Mouse (Mus musculus): ENCODE results near the gene Ift57. TPM values are rescaled to one million over a fixed set of nuclear protein-coding genes. Genes with fewer than 3 reads are reported as not detected.

The Ift57 gene
- polyA plus RNA-seq, 1 experiment from 2014 or later = 34.1 TPM

DNA sequence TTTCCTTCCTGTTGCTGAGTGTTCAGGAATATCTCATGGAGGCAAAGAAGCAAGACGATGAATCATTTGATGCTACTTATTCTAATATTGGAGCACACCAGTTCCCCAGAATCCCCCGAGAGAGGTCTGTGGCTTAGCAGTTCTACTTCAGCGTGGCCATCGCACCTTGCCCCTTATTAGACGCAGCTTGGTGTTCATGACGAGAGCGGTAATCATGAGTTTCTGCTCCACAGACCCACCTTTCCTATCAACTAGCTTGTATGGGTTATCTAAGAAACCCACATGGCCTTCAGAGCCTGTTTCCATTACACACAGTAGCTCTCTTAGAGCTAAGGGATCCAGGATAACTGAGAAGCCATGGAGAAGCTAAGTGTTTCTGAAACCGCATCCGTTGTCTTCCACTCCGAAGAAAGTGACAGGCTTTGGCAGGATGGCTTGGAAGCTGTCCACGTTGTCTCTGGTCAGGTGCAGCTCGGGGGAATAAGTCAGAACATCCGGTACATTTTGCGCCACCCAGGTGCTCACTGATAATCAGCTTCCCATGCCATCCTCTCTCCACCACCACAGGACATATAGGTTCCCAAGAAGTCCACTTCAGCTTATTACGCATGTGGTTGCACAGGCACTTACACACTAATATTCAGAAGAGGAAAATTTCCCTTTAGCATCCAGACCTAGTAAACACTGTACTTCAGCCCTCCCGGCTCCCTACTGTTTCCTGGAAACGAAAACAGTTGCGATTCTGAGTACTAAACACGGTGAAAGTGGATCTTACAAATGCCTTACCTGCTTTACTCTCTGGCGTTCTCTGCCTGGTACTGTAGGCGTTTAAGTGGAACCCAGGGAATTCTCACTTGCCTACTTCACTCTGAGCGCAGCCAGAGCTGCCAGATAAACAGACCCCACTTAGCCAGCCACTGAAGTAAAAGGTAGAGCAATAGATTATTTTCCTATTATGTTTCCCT lies 76.3 kb downstream of the Ift57 start:
- no peak for ATAC-seq (ENCODE audit: low FRiP score)

GRCm38 (mm10) chr16:49776981-49777380 lies 77.9 kb downstream of the Ift57 start:
- DNase-seq (ENCODE audit: low spot score, missing footprints) (no peak), ATAC-seq (ENCODE audit: low FRiP score) (no peak)
- Histone ChIP-seq H3K4me2 (no peak overlapping the region), H3K4me3 (ENCODE audit: low read depth, low read length) (no peak overlapping the region), H3K9me3 (ENCODE audit: control insufficient read depth, low read length) (no peaks in the 10 kb centered on the region), H3K27me3 (ENCODE audit: control insufficient read depth, insufficient read depth, low read length) (no peaks in the 10 kb centered on the region), H3K4me1 (ENCODE audit: control insufficient read depth, insufficient read depth, low read length) (no peaks in the 10 kb centered on the region), H3K9ac (ENCODE audit: low read length) (no peak overlapping the region), H3K27ac (ENCODE audit: low read depth, low read length) (no peak overlapping the region), H3K36me3 (ENCODE audit: control insufficient read depth, insufficient read depth, low read length) (no peaks in the 10 kb centered on the region)
- 83% methylated on average over 7 of the region's 7 CpGs for WGBS

More for the DNA sequence above, 76.3 kb downstream of the Ift57 start:
- no peaks in the 10 kb centered on the region for H3K4me1 ChIP-seq (ENCODE audit: control insufficient read depth, insufficient read depth, low read length)
- H3K27ac ChIP-seq (ENCODE audit: low read depth, low read length) = no peak overlapping the region
- no peak overlapping the region for H3K4me3 ChIP-seq (ENCODE audit: low read depth, low read length)
- H3K9me3 ChIP-seq (ENCODE audit: control insufficient read depth, low read length) = no peaks in the 10 kb centered on the region
- no peaks in the 10 kb centered on the region for H3K27me3 ChIP-seq (ENCODE audit: control insufficient read depth, insufficient read depth, low read length)
- H3K9ac ChIP-seq (ENCODE audit: low read length) = no peak overlapping the region
- H3K4me2 ChIP-seq = no peak overlapping the region
- WGBS = 89% methylated on average over 22 of the region's 22 CpGs
- H3K36me3 ChIP-seq (ENCODE audit: control insufficient read depth, insufficient read depth, low read length) = no peaks in the 10 kb centered on the region
- DNase-seq (ENCODE audit: low spot score, missing footprints) = no peak

DNA sequence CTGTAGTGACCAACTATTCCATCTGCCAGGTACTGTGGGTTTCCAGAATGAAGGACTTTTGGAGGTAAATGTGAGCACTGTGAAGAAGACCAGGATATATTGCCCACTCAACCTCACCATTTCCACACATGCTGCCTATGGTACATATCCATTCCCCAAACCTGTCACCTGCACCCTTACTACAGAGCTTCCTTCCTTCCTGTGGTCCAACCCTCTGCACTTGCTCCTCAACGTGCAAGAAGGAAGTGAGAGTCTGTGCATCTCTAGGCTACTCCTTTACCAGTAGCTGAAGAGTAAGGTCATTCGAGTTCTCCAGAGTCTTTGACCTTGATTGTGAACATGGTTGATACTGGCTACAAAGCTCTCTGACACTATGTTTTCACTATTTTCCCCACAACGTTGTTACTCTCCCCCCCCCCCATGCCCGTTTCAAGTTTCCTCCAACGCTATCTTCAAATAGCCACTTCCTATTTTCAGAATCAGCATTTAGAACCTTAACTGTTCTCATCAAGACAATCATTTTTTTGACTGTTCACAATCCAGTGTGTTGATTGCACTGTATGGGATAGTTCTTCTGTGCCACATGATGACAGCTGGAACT lies 82.6 kb downstream of the Ift57 start:
- H3K4me3 ChIP-seq (ENCODE audit: low read depth, low read length) = no peak overlapping the region
- no peak overlapping the region for H3K9ac ChIP-seq (ENCODE audit: low read length)
- no peaks in the 10 kb centered on the region for H3K27me3 ChIP-seq (ENCODE audit: control insufficient read depth, insufficient read depth, low read length)
- no peak overlapping the region for H3K4me2 ChIP-seq
- H3K4me1 ChIP-seq (ENCODE audit: control insufficient read depth, insufficient read depth, low read length) = no peaks in the 10 kb centered on the region
- no peaks in the 10 kb centered on the region for H3K36me3 ChIP-seq (ENCODE audit: control insufficient read depth, insufficient read depth, low read length)
- WGBS = 91% methylated on average over 5 of the region's 5 CpGs
- H3K27ac ChIP-seq (ENCODE audit: low read depth, low read length) = no peak overlapping the region
- DNase-seq (ENCODE audit: low spot score, missing footprints) = no peak
- no peak for ATAC-seq (ENCODE audit: low FRiP score)
- H3K9me3 ChIP-seq (ENCODE audit: control insufficient read depth, low read length) = no peaks in the 10 kb centered on the region

GRCm38 (mm10) chr16:49783369-49783768 lies 84.3 kb downstream of the Ift57 start:
- H3K4me2 ChIP-seq = no peak overlapping the region
- no peak overlapping the region for H3K27ac ChIP-seq (ENCODE audit: low read depth, low read length)
- no peak overlapping the region for H3K9ac ChIP-seq (ENCODE audit: low read length)
- no peaks in the 10 kb centered on the region for H3K27me3 ChIP-seq (ENCODE audit: control insufficient read depth, insufficient read depth, low read length)
- ATAC-seq (ENCODE audit: low FRiP score) = no peak
- H3K36me3 ChIP-seq (ENCODE audit: control insufficient read depth, insufficient read depth, low read length) = no peaks in the 10 kb centered on the region
- H3K4me3 ChIP-seq (ENCODE audit: low read depth, low read length) = no peak overlapping the region
- no peaks in the 10 kb centered on the region for H3K9me3 ChIP-seq (ENCODE audit: control insufficient read depth, low read length)
- H3K4me1 ChIP-seq (ENCODE audit: control insufficient read depth, insufficient read depth, low read length) = no peaks in the 10 kb centered on the region
- no peak for DNase-seq (ENCODE audit: low spot score, missing footprints)

- Histone ChIP-seq H3K9me3 (ENCODE audit: control insufficient read depth, low read length) (no peaks in the 10 kb centered on the region), H3K4me2 (no peak overlapping the region), H3K4me1 (ENCODE audit: control insufficient read depth, insufficient read depth, low read length) (no peaks in the 10 kb centered on the region), H3K27me3 (ENCODE audit: control insufficient read depth, insufficient read depth, low read length) (no peaks in the 10 kb centered on the region), H3K4me3 (ENCODE audit: low read depth, low read length) (no peak overlapping the region), H3K36me3 (ENCODE audit: control insufficient read depth, insufficient read depth, low read length) (no peaks in the 10 kb centered on the region), H3K9ac (ENCODE audit: low read length) (no peak overlapping the region), H3K27ac (ENCODE audit: low read depth, low read length) (no peak overlapping the region)
- ATAC-seq (ENCODE audit: low FRiP score) (no peak), DNase-seq (ENCODE audit: low spot score, missing footprints) (no peak)
- 92% methylated on average over 6 of the region's 6 CpGs for WGBS
These were observed 87.1 kb downstream of the Ift57 start for GRCm38 (mm10) chr16:49786116-49786515.

GRCm38 (mm10) chr16:49787714-49788113 lies 88.7 kb downstream of the Ift57 start:
- Histone ChIP-seq H3K9ac (ENCODE audit: low read length) (no peak overlapping the region), H3K27ac (ENCODE audit: low read depth, low read length) (no peak overlapping the region), H3K4me3 (ENCODE audit: low read depth, low read length) (no peak overlapping the region), H3K9me3 (ENCODE audit: control insufficient read depth, low read length) (no peaks in the 10 kb centered on the region), H3K4me2 (no peak overlapping the region), H3K4me1 (ENCODE audit: control insufficient read depth, insufficient read depth, low read length) (no peaks in the 10 kb centered on the region), H3K36me3 (ENCODE audit: control insufficient read depth, insufficient read depth, low read length) (no peaks in the 10 kb centered on the region), H3K27me3 (ENCODE audit: control insufficient read depth, insufficient read depth, low read length) (no peaks in the 10 kb centered on the region)
- DNase-seq (ENCODE audit: low spot score, missing footprints) = no peak
- 87% methylated on average over 5 of the region's 5 CpGs for WGBS
- ATAC-seq (ENCODE audit: low FRiP score) = no peak

DNA sequence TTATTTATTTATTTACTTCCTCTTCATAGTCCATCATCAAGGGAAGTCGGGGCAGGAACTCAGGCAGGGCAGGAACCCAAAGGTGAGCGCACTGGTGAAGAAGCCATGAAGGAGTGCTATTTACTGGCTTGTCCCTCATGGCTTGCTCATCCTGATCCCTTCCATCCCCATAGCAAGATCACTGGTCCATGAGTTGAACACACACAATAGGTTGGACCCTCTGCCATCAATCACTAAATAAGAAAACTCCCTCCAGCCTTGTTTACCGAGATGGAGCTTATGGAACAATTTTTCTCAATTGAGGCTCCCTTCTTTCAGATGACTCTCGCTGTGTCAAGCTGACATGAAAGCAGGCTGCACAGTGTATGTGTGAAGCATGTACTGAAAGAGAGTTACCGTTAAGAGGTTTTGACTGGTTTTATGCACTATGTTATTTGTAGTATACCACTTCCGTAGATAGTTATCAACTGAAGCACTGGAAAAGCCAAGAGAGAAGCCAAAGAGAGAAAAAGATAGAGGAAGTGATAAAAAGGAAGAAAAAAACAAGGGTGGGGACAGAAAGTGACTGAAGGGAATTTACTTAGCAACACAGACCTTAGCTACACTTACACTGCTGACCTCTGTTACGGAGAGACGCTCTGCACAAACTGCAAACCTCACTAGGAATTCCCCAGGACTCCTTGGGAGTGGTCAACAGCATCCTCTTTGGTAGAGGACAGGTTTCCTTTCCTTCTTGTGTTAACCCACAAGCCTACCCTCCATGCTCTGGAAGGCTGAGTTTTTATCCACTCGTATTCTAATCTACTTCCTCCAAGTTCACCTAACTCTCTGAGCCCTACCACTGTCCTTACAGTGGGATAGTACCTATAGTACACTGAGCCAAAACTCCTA lies 91.8 kb downstream of the Ift57 start:
- no peak for ATAC-seq (ENCODE audit: low FRiP score)
- no peak for DNase-seq (ENCODE audit: low spot score, missing footprints)
- 84% methylated on average over 9 of the region's 9 CpGs for WGBS
- Histone ChIP-seq H3K4me2 (no peak overlapping the region), H3K9ac (ENCODE audit: low read length) (no peak overlapping the region), H3K4me1 (ENCODE audit: control insufficient read depth, insufficient read depth, low read length) (no peaks in the 10 kb centered on the region), H3K36me3 (ENCODE audit: control insufficient read depth, insufficient read depth, low read length) (no peaks in the 10 kb centered on the region), H3K27me3 (ENCODE audit: control insufficient read depth, insufficient read depth, low read length) (no peaks in the 10 kb centered on the region), H3K27ac (ENCODE audit: low read depth, low read length) (no peak overlapping the region), H3K9me3 (ENCODE audit: control insufficient read depth, low read length) (no peaks in the 10 kb centered on the region), H3K4me3 (ENCODE audit: low read depth, low read length) (no peak overlapping the region)

DNA sequence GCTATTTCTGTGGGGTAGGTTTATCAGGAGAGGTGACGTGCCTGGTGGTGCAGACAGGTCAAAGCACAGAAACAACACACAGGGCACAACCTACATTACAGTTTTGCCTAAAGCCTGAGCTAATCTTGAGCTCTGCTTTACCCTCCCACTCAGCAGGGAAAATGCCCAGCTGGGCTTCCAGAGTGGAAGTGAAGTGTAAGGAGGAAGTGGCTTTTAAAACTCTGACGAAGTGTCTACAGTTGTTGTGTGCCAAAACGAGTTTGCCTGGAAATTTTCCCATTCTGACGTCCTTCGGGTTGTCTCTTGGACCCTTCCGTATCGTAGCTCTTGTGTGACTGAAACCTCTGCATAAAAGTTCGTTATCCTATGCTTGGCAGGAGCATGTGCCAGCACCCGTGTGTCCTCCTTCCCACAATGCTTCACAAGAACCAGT lies 93.4 kb downstream of the Ift57 start:
- H3K4me2 ChIP-seq = no peak overlapping the region
- H3K27me3 ChIP-seq (ENCODE audit: control insufficient read depth, insufficient read depth, low read length) = no peaks in the 10 kb centered on the region
- no peaks in the 10 kb centered on the region for H3K9me3 ChIP-seq (ENCODE audit: control insufficient read depth, low read length)
- H3K27ac ChIP-seq (ENCODE audit: low read depth, low read length) = no peak overlapping the region
- no peak overlapping the region for H3K4me3 ChIP-seq (ENCODE audit: low read depth, low read length)
- DNase-seq (ENCODE audit: low spot score, missing footprints) (no peak), ATAC-seq (ENCODE audit: low FRiP score) (no peak)
- 87% methylated on average over 9 of the region's 9 CpGs for WGBS
- no peak overlapping the region for H3K9ac ChIP-seq (ENCODE audit: low read length)
- H3K4me1 ChIP-seq (ENCODE audit: control insufficient read depth, insufficient read depth, low read length) = no peaks in the 10 kb centered on the region
- H3K36me3 ChIP-seq (ENCODE audit: control insufficient read depth, insufficient read depth, low read length) = no peaks in the 10 kb centered on the region

Measured in midbrain, embryonic 11.5 days (tissue).